Mouse (Mus musculus): ENCODE results near the gene Hapln2. TPM values are rescaled to one million over a fixed set of nuclear protein-coding genes. Genes with fewer than 3 reads are reported as not detected.
A peak's percentile ranks its signal among the peaks of the same experiment; 100 is the strongest.

Gene Hapln2
- polyA plus RNA-seq, 1 experiment from 2014 or later = 0.30 TPM

GRCm38 (mm10) chr3:87984094-87984493 lies 43.3 kb downstream of the Hapln2 start:
- no peak overlapping the region for H3K9ac ChIP-seq (ENCODE audit: low read depth, low read length)
- no peak overlapping the region for H3K27ac ChIP-seq (ENCODE audit: low read depth, low read length)
- 31% methylated on average over 3 of the region's 3 CpGs for WGBS

GRCm38 (mm10) chr3:87983627-87984026 lies 43.8 kb downstream of the Hapln2 start:
- Histone ChIP-seq H3K27ac (ENCODE audit: low read depth, low read length) (no peak overlapping the region), H3K9ac (ENCODE audit: low read depth, low read length) (no peak overlapping the region), H3K4me3 (ENCODE audit: low read length) (no peak overlapping the region), H3K36me3 (ENCODE audit: control insufficient read depth, insufficient read depth, low read length) (no peaks in the 10 kb centered on the region), H3K4me1 (ENCODE audit: control insufficient read depth, insufficient read depth, low read depth, low read length) (peaks cover 50% of the 10 kb centered on the region), H3K4me2 (ENCODE audit: low read length) (no peak overlapping the region), H3K27me3 (replicated peaks; ENCODE audit: control insufficient read depth, insufficient read depth, low read length) (no peaks in the 10 kb centered on the region), H3K9me3 (ENCODE audit: control insufficient read depth, low read length) (no peaks in the 10 kb centered on the region)
- 42% methylated on average over 6 of the region's 6 CpGs for WGBS
- no peak for ATAC-seq

More at GRCm38 (mm10) chr3:87984094-87984493, 43.3 kb downstream of the Hapln2 start:
- H3K4me2 ChIP-seq (ENCODE audit: low read length) = no peak overlapping the region
- H3K9me3 ChIP-seq (ENCODE audit: control insufficient read depth, low read length) = no peaks in the 10 kb centered on the region
- H3K4me1 ChIP-seq (ENCODE audit: control insufficient read depth, insufficient read depth, low read depth, low read length) = peaks cover 50% of the 10 kb centered on the region
- H3K36me3 ChIP-seq (ENCODE audit: control insufficient read depth, insufficient read depth, low read length) = no peaks in the 10 kb centered on the region
- ATAC-seq = no peak
- no peaks in the 10 kb centered on the region for H3K27me3 ChIP-seq (replicated peaks; ENCODE audit: control insufficient read depth, insufficient read depth, low read length)
- no peak overlapping the region for H3K4me3 ChIP-seq (ENCODE audit: low read length)

- Histone ChIP-seq H3K36me3 (ENCODE audit: control insufficient read depth, insufficient read depth, low read length) (no peaks in the 10 kb centered on the region), H3K9me3 (ENCODE audit: control insufficient read depth, low read length) (no peaks in the 10 kb centered on the region), H3K4me1 (ENCODE audit: control insufficient read depth, insufficient read depth, low read depth, low read length) (peaks cover 45% of the 10 kb centered on the region), H3K4me2 (ENCODE audit: low read length) (no peak overlapping the region), H3K27me3 (replicated peaks; ENCODE audit: control insufficient read depth, insufficient read depth, low read length) (no peaks in the 10 kb centered on the region), H3K4me3 (ENCODE audit: low read length) (no peak overlapping the region), H3K27ac (ENCODE audit: low read depth, low read length) (no peak overlapping the region; the same call in 1 of the 2 replicates), H3K9ac (ENCODE audit: low read depth, low read length) (peak overlapping the region; percentile 5; the same call in 1 of the 2 replicates)
- peak; percentile 13; the same call in 1 of the 2 replicates for ATAC-seq
- 9% methylated on average over 13 of the region's 13 CpGs for WGBS
These were observed 44.4 kb downstream of the Hapln2 start for GRCm38 (mm10) chr3:87982836-87983601.

- H3K4me2 ChIP-seq (ENCODE audit: low read length) = no peak overlapping the region
- no peak overlapping the region for H3K4me3 ChIP-seq (ENCODE audit: low read length)
- H3K9ac ChIP-seq (ENCODE audit: low read depth, low read length) = peak overlapping the region; percentile 33
- no peaks in the 10 kb centered on the region for H3K36me3 ChIP-seq (ENCODE audit: control insufficient read depth, insufficient read depth, low read length)
- 39% methylated on average over 12 of the region's 12 CpGs for WGBS
- peaks cover 37% of the 10 kb centered on the region for H3K4me1 ChIP-seq (ENCODE audit: control insufficient read depth, insufficient read depth, low read depth, low read length)
- peak overlapping the region; percentile 62; the same call in 1 of the 2 replicates for H3K27ac ChIP-seq (ENCODE audit: low read depth, low read length)
- 0 out of 2 replicates have a peak, but pooled peaks have one; percentile 9 for ATAC-seq
- H3K27me3 ChIP-seq (replicated peaks; ENCODE audit: control insufficient read depth, insufficient read depth, low read length) = no peaks in the 10 kb centered on the region
- no peaks in the 10 kb centered on the region for H3K9me3 ChIP-seq (ENCODE audit: control insufficient read depth, low read length)
These were observed 45.2 kb downstream of the Hapln2 start for GRCm38 (mm10) chr3:87981894-87982835.

GRCm38 (mm10) chr3:87981214-87981760 lies 46.1 kb downstream of the Hapln2 start:
- Histone ChIP-seq H3K27ac (ENCODE audit: low read depth, low read length) (no peak overlapping the region), H3K4me2 (ENCODE audit: low read length) (no peak overlapping the region), H3K36me3 (ENCODE audit: control insufficient read depth, insufficient read depth, low read length) (no peaks in the 10 kb centered on the region), H3K4me3 (ENCODE audit: low read length) (no peak overlapping the region), H3K27me3 (replicated peaks; ENCODE audit: control insufficient read depth, insufficient read depth, low read length) (no peaks in the 10 kb centered on the region), H3K9ac (ENCODE audit: low read depth, low read length) (no peak overlapping the region), H3K9me3 (ENCODE audit: control insufficient read depth, low read length) (no peaks in the 10 kb centered on the region), H3K4me1 (ENCODE audit: control insufficient read depth, insufficient read depth, low read depth, low read length) (peaks cover 28% of the 10 kb centered on the region)
- no peak for ATAC-seq
- 78% methylated on average over 6 of the region's 6 CpGs for WGBS

- Histone ChIP-seq H3K27ac (ENCODE audit: low read depth, low read length) (no peak overlapping the region), H3K9ac (ENCODE audit: low read depth, low read length) (no peak overlapping the region)
- WGBS = 67% methylated on average over 5 of the region's 5 CpGs
These were observed 46.7 kb downstream of the Hapln2 start for GRCm38 (mm10) chr3:87980728-87981127.

GRCm38 (mm10) chr3:87980085-87980484 lies 47.3 kb downstream of the Hapln2 start:
- WGBS = 68% methylated on average over 3 of the region's 3 CpGs
- Histone ChIP-seq H3K9ac (ENCODE audit: low read depth, low read length) (no peak overlapping the region), H3K4me1 (ENCODE audit: control insufficient read depth, insufficient read depth, low read depth, low read length) (peaks cover 18% of the 10 kb centered on the region)

More at GRCm38 (mm10) chr3:87980728-87981127, 46.7 kb downstream of the Hapln2 start:
- Histone ChIP-seq H3K27me3 (replicated peaks; ENCODE audit: control insufficient read depth, insufficient read depth, low read length) (no peaks in the 10 kb centered on the region), H3K4me1 (ENCODE audit: control insufficient read depth, insufficient read depth, low read depth, low read length) (peaks cover 25% of the 10 kb centered on the region), H3K4me2 (ENCODE audit: low read length) (no peak overlapping the region), H3K9me3 (ENCODE audit: control insufficient read depth, low read length) (no peaks in the 10 kb centered on the region), H3K4me3 (ENCODE audit: low read length) (no peak overlapping the region), H3K36me3 (ENCODE audit: control insufficient read depth, insufficient read depth, low read length) (no peaks in the 10 kb centered on the region)
- no peak for ATAC-seq

GRCm38 (mm10) chr3:87979493-87979892 lies 47.9 kb downstream of the Hapln2 start:
- Histone ChIP-seq H3K4me1 (ENCODE audit: control insufficient read depth, insufficient read depth, low read depth, low read length) (peaks cover 19% of the 10 kb centered on the region), H3K4me3 (ENCODE audit: low read length) (no peak overlapping the region), H3K27ac (ENCODE audit: low read depth, low read length) (no peak overlapping the region), H3K9me3 (ENCODE audit: control insufficient read depth, low read length) (no peaks in the 10 kb centered on the region), H3K4me2 (ENCODE audit: low read length) (no peak overlapping the region), H3K36me3 (ENCODE audit: control insufficient read depth, insufficient read depth, low read length) (no peaks in the 10 kb centered on the region), H3K9ac (ENCODE audit: low read depth, low read length) (no peak overlapping the region), H3K27me3 (replicated peaks; ENCODE audit: control insufficient read depth, insufficient read depth, low read length) (no peaks in the 10 kb centered on the region)
- ATAC-seq = no peak
- WGBS = 83% methylated on average over 5 of the region's 5 CpGs

More at GRCm38 (mm10) chr3:87980085-87980484, 47.3 kb downstream of the Hapln2 start:
- Histone ChIP-seq H3K4me2 (ENCODE audit: low read length) (no peak overlapping the region), H3K27ac (ENCODE audit: low read depth, low read length) (no peak overlapping the region), H3K4me3 (ENCODE audit: low read length) (no peak overlapping the region), H3K9me3 (ENCODE audit: control insufficient read depth, low read length) (no peaks in the 10 kb centered on the region), H3K27me3 (replicated peaks; ENCODE audit: control insufficient read depth, insufficient read depth, low read length) (no peaks in the 10 kb centered on the region), H3K36me3 (ENCODE audit: control insufficient read depth, insufficient read depth, low read length) (no peaks in the 10 kb centered on the region)
- ATAC-seq = no peak

All from hindbrain, embryonic 16.5 days (tissue).